Mouse (Mus musculus) ES-E14 (cell line): ENCODE results near the gene Gm6676.
"Not testable (repeated sequence)": the region's sequence is repeated elsewhere in the genome, so short reads cannot be mapped to it uniquely, and the experiment has no call there.

Experiments used
- CHD2 ChIP-seq: IDR thresholded peaks from 2 replicates; pipeline ENCODE4 v1.6.1; 2014; ENCODE audit warnings: mild to moderate bottlenecking, low read depth, low read length, inconsistent platforms
- HCFC1 ChIP-seq: IDR thresholded peaks from 2 replicates; pipeline ENCODE4 v1.6.1; 2012; ENCODE audit warnings: low read length, inconsistent platforms, borderline replicate concordance; ENCODE audit not compliant: insufficient read depth
- MAFK ChIP-seq: IDR thresholded peaks from 2 replicates; pipeline ENCODE4 v1.6.1; 2014; ENCODE audit warnings: mild to moderate bottlenecking, low read depth, low read length, inconsistent platforms; ENCODE audit not compliant: insufficient read depth
- ZC3H11A ChIP-seq: IDR thresholded peaks from 2 replicates; pipeline ENCODE4 v1.6.1; 2012; ENCODE audit warnings: low read depth, mild to moderate bottlenecking, inconsistent platforms, low read length, borderline replicate concordance
- ZNF384 ChIP-seq: IDR thresholded peaks from 2 replicates; pipeline ENCODE4 v1.6.1; 2012; ENCODE audit warnings: low read depth, low read length, inconsistent platforms

DNA sequence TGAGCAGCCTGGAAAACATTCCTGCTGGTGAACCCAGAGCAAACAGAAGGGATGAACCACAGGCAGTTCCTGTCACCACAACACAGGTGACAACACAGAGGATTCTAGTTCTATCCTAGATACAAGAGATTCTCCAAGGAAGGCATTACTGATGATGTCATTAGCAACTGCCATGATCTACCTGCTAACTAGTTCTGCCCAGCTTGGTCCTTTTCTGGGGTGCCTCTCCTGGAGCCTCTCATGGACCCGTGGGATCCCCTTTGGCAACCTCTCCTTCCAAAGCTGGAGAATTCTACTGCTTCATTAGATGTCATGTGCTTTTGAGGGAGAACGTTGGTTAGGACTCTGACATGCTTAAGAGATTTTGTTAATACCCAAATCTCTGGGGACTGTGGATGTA, at the start of gene Gm6676:
- TF ChIP-seq ZC3H11A, MAFK, HCFC1, CHD2, ZNF384: not testable (repeated sequence)
